Mouse (Mus musculus) megakaryocyte-erythroid progenitor cell, adult 5 weeks (primary cell): ENCODE data around the gene Gm4027. TPM values are rescaled to one million over a fixed set of nuclear protein-coding genes. Genes with fewer than 3 reads are reported as not detected.

Source experiments
- polyA plus RNA-seq: library from polyadenylated mRNA; stranded (reverse); fragments of >175 nt; gene quantifications from 2 replicates; pipeline ENCODE4 v1.2.3, GENCODE M21; 2012

Gm4027 gene
- polyA plus RNA-seq = not detected in 2 replicates

DNA sequence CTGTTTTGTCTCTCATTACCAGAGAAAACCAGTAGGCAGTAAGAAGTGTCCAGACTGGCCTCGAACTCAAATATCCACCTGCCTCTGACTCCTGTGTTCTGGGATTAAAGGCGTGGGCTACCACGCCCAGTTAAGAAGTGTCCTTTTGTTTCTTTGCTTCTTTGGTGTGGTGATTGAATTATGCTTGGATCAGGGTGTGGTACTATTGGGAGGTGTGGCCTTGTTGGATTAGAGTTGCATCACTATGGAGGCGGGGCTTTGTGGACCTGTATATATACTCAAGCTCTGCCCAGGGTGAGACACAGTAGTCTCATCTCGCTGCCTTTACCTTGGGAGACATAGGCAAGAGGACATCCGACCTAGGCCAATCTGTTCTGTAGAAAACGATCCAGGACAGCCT is at the start of gene Gm4027:
Gene Gm4027 (plus strand): TSS at position 301 of the 400 bp plus-strand sequence.

GRCm38 (mm10) chr12:87602388-87602787 is 16.3 kb upstream of the Gm4027 start, which contains the start of gene Oog1:
Gene Oog1 (plus strand): TSS chr12:87602688.

DNA sequence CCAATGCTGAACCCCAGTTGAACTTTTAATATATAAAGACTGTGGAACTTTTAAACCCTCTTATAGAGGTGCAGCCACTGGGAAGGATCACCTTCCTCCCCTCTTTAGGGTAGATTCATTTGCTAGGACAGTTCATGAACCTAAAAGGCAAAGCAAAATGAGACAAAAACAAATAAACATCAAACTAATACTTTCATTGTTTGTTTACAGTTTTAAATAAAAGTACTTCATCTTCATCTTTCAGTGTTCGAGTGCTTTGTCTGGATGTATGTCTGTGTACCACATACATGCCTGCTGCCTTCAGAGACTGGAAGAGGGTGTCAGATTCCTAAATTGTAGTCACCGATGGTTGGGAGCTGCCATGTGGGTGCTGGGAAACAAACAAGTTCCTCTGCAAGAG is 25.9 kb downstream of the Gm4027 start, which contains the start of gene Gm16381:
Gene Gm16381 (minus strand): TSS at position 101 of the 400 bp plus-strand sequence.

Other genes starting within 250 kb of the Gm4027 start
- 55.5 and 69.3 TPM in 2 replicates for gene Sptlc2, start 230.5 kb upstream of the Gm4027 start, polyA plus RNA-seq
- 2.4 TPM in 2 replicates for gene Slirp, start 175.0 kb upstream of the Gm4027 start, polyA plus RNA-seq
- 33.0 and 33.2 TPM in 2 replicates for gene Alkbh1, start 174.9 kb upstream of the Gm4027 start, polyA plus RNA-seq
- gene Snw1, start 146.6 kb upstream of the Gm4027 start, polyA plus RNA-seq = 19.4 and 22.2 TPM in 2 replicates
- gene Gm5788, start 124.1 kb upstream of the Gm4027 start, polyA plus RNA-seq = not detected in 2 replicates
- gene Gm8300, start 104.6 kb upstream of the Gm4027 start, polyA plus RNA-seq = not detected in 2 replicates
- not detected in 2 replicates for gene Oog1, start 16.2 kb upstream of the Gm4027 start, polyA plus RNA-seq
- not detected in 2 replicates for gene Gm16381, start 25.8 kb downstream of the Gm4027 start, polyA plus RNA-seq
- not detected in 2 replicates for gene Gm21319, start 156.9 kb downstream of the Gm4027 start, polyA plus RNA-seq
- gene Gm21936, start 176.6 kb downstream of the Gm4027 start, polyA plus RNA-seq = not detected in 2 replicates
- not detected in 2 replicates for gene BB287469, start 197.7 kb downstream of the Gm4027 start, polyA plus RNA-seq
- not detected in 2 replicates for gene Gm2001, start 223.5 kb downstream of the Gm4027 start, polyA plus RNA-seq